Mouse (Mus musculus) kidney, adult 11 months (tissue): ENCODE results near the gene Rps29.

ENCODE experiments used
- DNase-seq: peaks from one replicate; pipeline ENCODE4 v3.0.0; 2022

Rps29 gene

DNA sequence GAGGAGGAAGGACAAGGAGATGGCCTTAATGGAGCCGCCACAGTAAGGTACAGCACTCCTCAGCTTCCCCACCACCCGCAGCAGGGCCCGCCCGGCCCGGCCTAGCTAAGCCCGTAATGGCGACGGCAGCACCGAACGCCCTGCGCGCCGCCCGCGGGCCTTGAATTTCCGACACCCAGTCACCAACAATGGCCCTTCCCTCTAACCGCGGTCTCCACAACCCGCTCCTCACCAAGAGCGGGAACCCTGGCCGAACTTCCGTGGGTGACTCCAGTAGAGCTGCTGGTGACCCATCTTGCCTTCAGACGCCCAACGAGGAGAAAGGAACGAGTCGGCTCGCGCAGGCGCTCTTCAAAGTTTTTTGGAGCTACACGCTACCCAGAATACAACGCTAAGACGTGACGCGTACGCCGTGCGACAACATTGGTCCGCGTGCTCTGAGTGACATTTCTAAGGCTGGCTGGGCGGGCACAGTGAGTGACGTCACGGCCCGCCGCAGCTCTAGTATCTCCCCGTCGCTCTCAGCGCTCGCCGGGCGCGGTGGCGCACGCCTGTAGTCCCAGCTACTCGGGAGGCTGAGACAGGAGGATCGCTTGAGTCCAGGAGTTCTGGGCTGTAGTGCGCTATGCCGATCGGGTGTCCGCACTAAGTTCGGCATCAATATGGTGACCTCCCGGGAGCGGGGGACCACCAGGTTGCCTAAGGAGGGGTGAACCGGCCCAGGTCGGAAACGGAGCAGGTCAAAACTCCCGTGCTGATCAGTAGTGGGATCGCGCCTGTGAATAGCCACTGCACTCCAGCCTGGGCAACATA lies at the start of gene Rps29:
Gene Rps29 (minus strand): TSS at position 422 of the 813 bp plus-strand sequence.
- peak; percentile 99 for DNase-seq

- DNase-seq: no peak
Observed at GRCm38 (mm10) chr12:69208520-69208919, 49.5 kb upstream of the Rps29 start.

- no peak for DNase-seq
Observed at GRCm38 (mm10) chr12:69207926-69208325, 48.9 kb upstream of the Rps29 start.

- no peak for DNase-seq
Observed at GRCm38 (mm10) chr12:69207396-69207795, 48.4 kb upstream of the Rps29 start.

DNA sequence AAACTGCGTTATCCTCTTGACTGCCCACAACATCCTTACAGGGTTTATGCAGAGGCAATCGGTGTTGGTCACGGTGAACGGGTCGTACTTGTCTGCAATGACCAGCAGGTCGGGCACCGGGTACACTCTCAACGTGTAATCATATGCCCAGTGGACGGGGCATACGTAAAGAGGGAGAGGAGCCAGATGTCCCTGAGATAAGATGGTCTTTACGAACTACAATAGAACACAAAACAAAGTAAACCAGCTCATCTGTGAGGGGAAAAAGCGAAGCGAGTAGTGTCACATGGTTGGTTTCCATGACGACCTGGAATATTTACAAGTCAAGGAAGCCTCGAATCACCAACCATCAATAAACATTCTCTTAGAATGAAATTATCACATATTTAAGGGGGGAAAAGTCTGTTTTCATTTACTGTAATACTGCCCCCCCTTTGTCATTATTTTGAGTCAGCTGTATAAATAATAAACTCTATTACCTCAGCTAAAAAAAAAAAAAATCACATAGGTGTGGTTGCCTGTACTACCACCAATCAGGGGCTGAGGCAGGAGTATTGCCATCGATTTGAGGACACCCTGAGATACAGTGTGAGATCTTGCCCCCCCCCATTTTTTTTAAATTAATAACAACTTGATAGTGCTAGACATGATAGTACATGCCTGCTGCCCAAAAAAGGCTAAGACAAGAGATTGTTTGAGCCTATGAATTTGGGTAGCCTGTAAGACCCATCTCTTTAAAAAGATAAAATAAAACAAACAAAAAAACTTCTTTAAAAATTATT lies 45.3 kb upstream of the Rps29 start, which contains the start of gene Gm49384:
Gene Gm49384 (minus strand): TSS at position 216 of the 782 bp plus-strand sequence.
- no peak for DNase-seq

- no peak for DNase-seq
Observed at GRCm38 (mm10) chr12:69198985-69199384, 40.0 kb upstream of the Rps29 start.

GRCm38 (mm10) chr12:69198164-69198535 lies 39.2 kb upstream of the Rps29 start, which contains the start of gene Dnaaf2:
Gene Dnaaf2 (minus strand): TSS chr12:69198429.
- DNase-seq: peak; percentile 81

GRCm38 (mm10) chr12:69197378-69198163 lies 38.6 kb upstream of the Rps29 start:
- peak; percentile 33 for DNase-seq

- DNase-seq: peak; percentile 47
Observed at GRCm38 (mm10) chr12:69196444-69197377, 37.7 kb upstream of the Rps29 start, which contains the start of gene Gm49383. Gene Gm49383 (minus strand): TSS chr12:69197104.

DNA sequence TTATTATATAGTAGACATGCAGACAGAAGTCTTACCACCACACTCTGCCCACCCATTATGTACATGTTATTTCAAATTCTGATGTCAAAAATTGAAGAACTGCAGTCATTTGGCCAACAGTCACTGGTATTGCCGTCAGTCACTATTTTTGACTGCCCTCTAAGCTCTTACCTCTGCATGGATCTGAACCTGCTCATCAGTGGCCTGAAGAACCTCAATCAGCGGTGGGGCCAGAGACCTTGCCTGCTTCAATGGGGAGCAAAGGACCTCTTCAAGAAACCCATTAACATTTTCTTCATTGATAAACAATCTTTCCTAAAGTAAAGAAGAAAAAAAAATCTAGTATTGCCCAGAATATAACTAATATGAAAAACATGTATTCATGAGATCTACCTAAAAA lies 33.7 kb upstream of the Rps29 start:
- DNase-seq: no peak

- no peak for DNase-seq
Observed at GRCm38 (mm10) chr12:69191396-69191795, 32.4 kb upstream of the Rps29 start.

GRCm38 (mm10) chr12:69190522-69190921 lies 31.5 kb upstream of the Rps29 start:
- no peak for DNase-seq

DNA sequence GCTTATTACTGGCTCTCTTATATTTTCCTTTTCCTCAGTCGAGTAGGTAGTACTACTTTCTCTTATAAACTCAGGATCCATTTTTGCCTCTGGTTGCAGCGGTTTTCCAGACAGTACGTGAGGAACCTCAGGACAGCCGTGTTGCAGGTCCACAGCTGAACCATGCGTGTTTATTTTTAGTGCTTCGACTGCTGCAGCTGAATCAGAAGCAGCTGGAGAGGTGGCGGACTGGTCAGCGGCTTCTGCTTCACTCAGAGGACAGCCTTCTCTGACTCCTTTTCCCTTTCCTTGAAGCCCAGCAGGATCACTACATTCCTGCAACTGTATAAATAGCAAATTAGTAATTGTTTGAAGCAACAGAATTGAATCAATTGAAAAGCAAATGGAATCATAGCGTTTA lies 31.1 kb upstream of the Rps29 start:
- DNase-seq: no peak

DNA sequence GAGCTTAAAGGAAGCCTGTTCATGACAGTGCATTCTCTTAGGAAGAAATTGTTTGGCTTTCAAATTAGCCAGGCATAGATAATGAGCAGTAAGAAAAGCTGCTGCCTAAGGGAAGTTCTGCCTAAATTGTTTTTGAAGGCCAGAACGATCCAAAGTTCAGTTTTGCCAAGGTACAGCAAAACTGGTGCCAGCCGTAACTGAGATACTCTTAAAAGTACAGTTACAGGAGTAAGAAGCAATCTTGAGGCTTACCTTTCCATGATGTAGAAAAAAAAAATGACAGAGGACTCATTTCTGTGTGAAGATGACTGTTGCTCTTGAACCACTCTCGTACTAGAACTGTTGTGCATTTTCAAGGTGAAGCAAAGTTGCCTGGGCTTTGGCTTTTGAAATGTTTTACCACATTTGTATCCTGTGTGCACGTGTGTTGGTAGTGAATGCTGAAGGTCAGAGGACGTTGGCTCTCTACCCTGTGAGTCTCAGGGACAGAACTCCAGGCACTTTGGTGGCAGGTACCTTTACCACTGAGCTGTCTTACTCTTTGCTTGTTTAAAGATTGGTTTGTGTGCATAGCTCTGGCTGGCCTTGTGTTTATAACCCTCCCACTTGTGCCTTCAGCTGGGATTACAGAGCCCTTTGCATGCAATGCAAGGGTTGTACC lies 28.0 kb upstream of the Rps29 start:
- peak; percentile 61 for DNase-seq

- no peak for DNase-seq
Observed at GRCm38 (mm10) chr12:69185371-69185770, 26.4 kb upstream of the Rps29 start.

- peak; percentile 36 for DNase-seq
Observed at GRCm38 (mm10) chr12:69184342-69185295, 25.6 kb upstream of the Rps29 start.

GRCm38 (mm10) chr12:69183583-69184308 lies 24.8 kb upstream of the Rps29 start, which contains the start of the genes Rpl36al and Mgat2:
Gene Rpl36al (minus strand): TSS chr12:69184083.
Gene Mgat2 (plus strand): TSS chr12:69184157.
- DNase-seq: peak; percentile 96

- DNase-seq: no peak
Observed at GRCm38 (mm10) chr12:69181800-69182199, 22.8 kb upstream of the Rps29 start.

DNA sequence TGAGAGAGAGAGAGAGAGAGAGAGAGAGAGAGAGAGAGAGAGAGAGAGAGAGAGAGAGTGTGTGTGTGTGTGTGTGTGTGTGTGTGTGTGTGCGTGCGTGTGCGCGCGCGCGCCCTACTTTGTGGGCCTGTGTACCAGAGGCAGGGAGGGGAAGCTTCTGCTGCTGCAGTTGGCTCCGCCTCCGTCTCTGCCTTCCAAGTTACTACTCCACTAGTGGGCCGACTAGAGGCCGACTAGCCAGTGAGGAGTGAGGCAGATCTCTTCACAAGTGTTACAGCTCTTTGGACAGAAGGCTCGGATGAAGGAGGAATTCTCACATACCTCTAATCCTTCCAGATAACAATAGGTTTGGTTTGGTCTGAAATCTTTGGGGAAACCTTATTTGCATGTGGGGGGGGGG lies 20.4 kb upstream of the Rps29 start:
- DNase-seq: no peak
